Mouse (Mus musculus): Measurements from ENCODE around the gene Elof1. TPM values are rescaled to one million over a fixed set of nuclear protein-coding genes. Genes with fewer than 3 reads are reported as not detected.
"Not testable (repeated sequence)": the region's sequence is repeated elsewhere in the genome, so short reads cannot be mapped to it uniquely, and the experiment has no call there.

Elof1 gene
- polyA plus RNA-seq, 1 experiment from 2014 or later: 157 TPM

GRCm38 (mm10) chr9:22085022-22085834, 31.7 kb downstream of the Elof1 start, which contains the start of gene Ecsit:
Gene Ecsit (minus strand): TSS chr9:22085438.
- peak within 1 kb of the TSS; percentile 65 for H3K9ac ChIP-seq (ENCODE audit: low read depth, low read length)
- no peaks in the 10 kb centered on the region for H3K36me3 ChIP-seq (ENCODE audit: control insufficient read depth, insufficient read depth, low read length)
- peaks cover 4% of the 10 kb centered on the region; the same call in 1 of the 2 replicates for H3K4me1 ChIP-seq (ENCODE audit: control insufficient read depth, insufficient read depth, low read length)
- peak within 1 kb of the TSS; percentile 87 for H3K27ac ChIP-seq (ENCODE audit: low read length)
- peak within 1 kb of the TSS; percentile 58 for H3K4me3 ChIP-seq (ENCODE audit: low read length)
- no peaks in the 10 kb centered on the region for H3K27me3 ChIP-seq (replicated peaks; ENCODE audit: control insufficient read depth, insufficient read depth, low read length)
- H3K9me3 ChIP-seq (ENCODE audit: control insufficient read depth, low read length): no peaks in the 10 kb centered on the region
- peak within 1 kb of the TSS; percentile 80 for H3K4me2 ChIP-seq (ENCODE audit: low read depth, low read length)
- peak; percentile 99 for ATAC-seq
- under 1% methylated on average over 48 of the region's 48 CpGs for WGBS

- WGBS: 33% methylated on average over 4 of the region's 4 CpGs
- Histone ChIP-seq H3K27ac (ENCODE audit: low read length) (0 out of 2 replicates have a peak overlapping the region, but pooled peaks have one; percentile 87), H3K4me3 (ENCODE audit: low read length) (peak overlapping the region; percentile 58), H3K4me1 (ENCODE audit: control insufficient read depth, insufficient read depth, low read length) (peaks cover 4% of the 10 kb centered on the region; the same call in 1 of the 2 replicates), H3K27me3 (replicated peaks; ENCODE audit: control insufficient read depth, insufficient read depth, low read length) (no peaks in the 10 kb centered on the region), H3K4me2 (ENCODE audit: low read depth, low read length) (peak overlapping the region; percentile 80), H3K36me3 (ENCODE audit: control insufficient read depth, insufficient read depth, low read length) (no peaks in the 10 kb centered on the region), H3K9me3 (ENCODE audit: control insufficient read depth, low read length) (no peaks in the 10 kb centered on the region), H3K9ac (ENCODE audit: low read depth, low read length) (peak overlapping the region; percentile 65)
- no peak for ATAC-seq
Observed at GRCm38 (mm10) chr9:22084667-22085021, 32.3 kb downstream of the Elof1 start.

- peaks cover 7% of the 10 kb centered on the region; the same call in 1 of the 2 replicates for H3K36me3 ChIP-seq (ENCODE audit: control insufficient read depth, insufficient read depth, low read length)
- no peak overlapping the region for H3K4me2 ChIP-seq (ENCODE audit: low read depth, low read length)
- H3K27ac ChIP-seq (ENCODE audit: low read length): no peak overlapping the region
- no peak overlapping the region for H3K4me3 ChIP-seq (ENCODE audit: low read length)
- H3K9ac ChIP-seq (ENCODE audit: low read depth, low read length): no peak overlapping the region
- no peaks in the 10 kb centered on the region for H3K27me3 ChIP-seq (replicated peaks; ENCODE audit: control insufficient read depth, insufficient read depth, low read length)
- ATAC-seq: no peak
- 91% methylated on average over 23 of the region's 23 CpGs for WGBS
- H3K9me3 ChIP-seq (ENCODE audit: control insufficient read depth, low read length): no peaks in the 10 kb centered on the region
- no peaks in the 10 kb centered on the region for H3K4me1 ChIP-seq (ENCODE audit: control insufficient read depth, insufficient read depth, low read length)
Observed at GRCm38 (mm10) chr9:22076223-22076622, 40.7 kb downstream of the Elof1 start.

- H3K36me3 ChIP-seq (ENCODE audit: control insufficient read depth, insufficient read depth, low read length); H3K27ac ChIP-seq (ENCODE audit: low read length); H3K9ac ChIP-seq (ENCODE audit: low read depth, low read length); H3K4me3 ChIP-seq (ENCODE audit: low read length); H3K9me3 ChIP-seq (ENCODE audit: control insufficient read depth, low read length); H3K4me2 ChIP-seq (ENCODE audit: low read depth, low read length); H3K4me1 ChIP-seq (ENCODE audit: control insufficient read depth, insufficient read depth, low read length); H3K27me3 ChIP-seq (replicated peaks; ENCODE audit: control insufficient read depth, insufficient read depth, low read length); ATAC-seq: not testable (repeated sequence)
- WGBS: 64% methylated on average over 5 of the region's 5 CpGs
Observed at GRCm38 (mm10) chr9:22075778-22076177, 41.2 kb downstream of the Elof1 start.

- Histone ChIP-seq H3K4me3 (ENCODE audit: low read length) (no peak overlapping the region), H3K4me2 (ENCODE audit: low read depth, low read length) (no peak overlapping the region), H3K27ac (ENCODE audit: low read length) (no peak overlapping the region), H3K36me3 (ENCODE audit: control insufficient read depth, insufficient read depth, low read length) (peaks cover 3% of the 10 kb centered on the region; the same call in 1 of the 2 replicates), H3K9me3 (ENCODE audit: control insufficient read depth, low read length) (no peaks in the 10 kb centered on the region), H3K4me1 (ENCODE audit: control insufficient read depth, insufficient read depth, low read length) (peaks cover 7% of the 10 kb centered on the region), H3K9ac (ENCODE audit: low read depth, low read length) (no peak overlapping the region), H3K27me3 (replicated peaks; ENCODE audit: control insufficient read depth, insufficient read depth, low read length) (no peaks in the 10 kb centered on the region)
- 90% methylated on average over 4 of the region's 4 CpGs for WGBS
- ATAC-seq: no peak
Observed at GRCm38 (mm10) chr9:22072276-22072675, 44.7 kb downstream of the Elof1 start.

- H3K4me1 ChIP-seq (ENCODE audit: control insufficient read depth, insufficient read depth, low read length): peaks cover 7% of the 10 kb centered on the region
- peak within 1 kb of the TSS; percentile 91 for H3K9ac ChIP-seq (ENCODE audit: low read depth, low read length)
- H3K27ac ChIP-seq (ENCODE audit: low read length): peak within 1 kb of the TSS; percentile 98
- peak within 1 kb of the TSS; percentile 58 for H3K4me2 ChIP-seq (ENCODE audit: low read depth, low read length)
- under 1% methylated on average over 78 of the region's 87 CpGs for WGBS
- H3K4me3 ChIP-seq (ENCODE audit: low read length): peak within 1 kb of the TSS; percentile 78
- H3K36me3 ChIP-seq (ENCODE audit: control insufficient read depth, insufficient read depth, low read length): no peaks in the 10 kb centered on the region; the same call in 1 of the 2 replicates
- peak; percentile 98 for ATAC-seq
- H3K9me3 ChIP-seq (ENCODE audit: control insufficient read depth, low read length): no peaks in the 10 kb centered on the region
- H3K27me3 ChIP-seq (replicated peaks; ENCODE audit: control insufficient read depth, insufficient read depth, low read length): no peaks in the 10 kb centered on the region
Observed at GRCm38 (mm10) chr9:22070791-22071573, 46.0 kb downstream of the Elof1 start, which contains the start of the genes Gm49318 and Zfp653. Gene Gm49318 (minus strand): TSS chr9:22071259. Gene Zfp653 (minus strand): TSS chr9:22071376.

- H3K27ac ChIP-seq (ENCODE audit: low read length): peak overlapping the region; percentile 65
- peaks cover 7% of the 10 kb centered on the region for H3K4me1 ChIP-seq (ENCODE audit: control insufficient read depth, insufficient read depth, low read length)
- no peaks in the 10 kb centered on the region for H3K27me3 ChIP-seq (replicated peaks; ENCODE audit: control insufficient read depth, insufficient read depth, low read length)
- 66% methylated on average over 4 of the region's 4 CpGs for WGBS
- peaks cover 7% of the 10 kb centered on the region for H3K36me3 ChIP-seq (ENCODE audit: control insufficient read depth, insufficient read depth, low read length)
- H3K9ac ChIP-seq (ENCODE audit: low read depth, low read length): peak overlapping the region; percentile 91
- peak overlapping the region; percentile 58 for H3K4me2 ChIP-seq (ENCODE audit: low read depth, low read length)
- peak overlapping the region; percentile 78 for H3K4me3 ChIP-seq (ENCODE audit: low read length)
- peak; percentile 6; the same call in 1 of the 2 replicates for ATAC-seq
- no peaks in the 10 kb centered on the region for H3K9me3 ChIP-seq (ENCODE audit: control insufficient read depth, low read length)
Observed at GRCm38 (mm10) chr9:22069881-22070553, 47.0 kb downstream of the Elof1 start.

GRCm38 (mm10) chr9:22067195-22067594, 49.8 kb downstream of the Elof1 start:
- no peak overlapping the region for H3K4me3 ChIP-seq (ENCODE audit: low read length)
- no peak overlapping the region for H3K9ac ChIP-seq (ENCODE audit: low read depth, low read length)
- H3K27me3 ChIP-seq (replicated peaks; ENCODE audit: control insufficient read depth, insufficient read depth, low read length): no peaks in the 10 kb centered on the region
- no peaks in the 10 kb centered on the region for H3K9me3 ChIP-seq (ENCODE audit: control insufficient read depth, low read length)
- no peak overlapping the region for H3K4me2 ChIP-seq (ENCODE audit: low read depth, low read length)
- peaks cover 7% of the 10 kb centered on the region for H3K4me1 ChIP-seq (ENCODE audit: control insufficient read depth, insufficient read depth, low read length)
- 86% methylated on average over 5 of the region's 5 CpGs for WGBS
- H3K27ac ChIP-seq (ENCODE audit: low read length): no peak overlapping the region
- no peak for ATAC-seq
- peaks cover 20% of the 10 kb centered on the region for H3K36me3 ChIP-seq (ENCODE audit: control insufficient read depth, insufficient read depth, low read length)

- ATAC-seq: no peak
- Histone ChIP-seq H3K9me3 (ENCODE audit: control insufficient read depth, low read length) (no peaks in the 10 kb centered on the region), H3K27me3 (replicated peaks; ENCODE audit: control insufficient read depth, insufficient read depth, low read length) (no peaks in the 10 kb centered on the region), H3K27ac (ENCODE audit: low read length) (no peak overlapping the region), H3K4me3 (ENCODE audit: low read length) (no peak overlapping the region), H3K36me3 (ENCODE audit: control insufficient read depth, insufficient read depth, low read length) (peaks cover 24% of the 10 kb centered on the region), H3K4me2 (ENCODE audit: low read depth, low read length) (no peak overlapping the region), H3K4me1 (ENCODE audit: control insufficient read depth, insufficient read depth, low read length) (peaks cover 7% of the 10 kb centered on the region), H3K9ac (ENCODE audit: low read depth, low read length) (no peak overlapping the region)
- WGBS: 77% methylated on average over 3 of the region's 3 CpGs
Observed at GRCm38 (mm10) chr9:22066433-22066832, 50.5 kb downstream of the Elof1 start.

Measured in intestine, embryonic 16.5 days (tissue).